ENCODE assay signal across 27 mouse cellular contexts in genomic region chr4:30583417-30583816, GRCm38 (mm10).
DNase-seq lines count a peak whose midpoint lies in the region; ATAC-seq lines count a peak whose summit lies in the region.
"Had no signal": no experiment of that assay in that cellular context is flagged by ENCODE, and none has a peak within 500 bp of the region (broad histone marks: within the 10 kb centered on the region; RNA-seq: fewer than 3 reads in every experiment).

No protein-coding gene starts in this region.

- no peaks in the 10 kb centered on the region for H3K4me1 ChIP-seq in hindbrain, embryonic 14.5 days (replicated peaks; ENCODE audit: control insufficient read depth, insufficient read depth, low read length)
- H3K4me1 ChIP-seq in hindbrain, embryonic 11.5 days (replicated peaks; ENCODE audit: control insufficient read depth, insufficient read depth, low read length), result no peaks in the 10 kb centered on the region
- H3K4me1 ChIP-seq in midbrain, embryonic 14.5 days (ENCODE audit: control insufficient read depth, insufficient read depth, low read length), result no peaks in the 10 kb centered on the region
- H3K4me1 ChIP-seq in midbrain, embryonic 10.5 days, result no peaks in the 10 kb centered on the region
- H3K4me1 ChIP-seq in neural tube, embryonic 15.5 days, result no peaks in the 10 kb centered on the region
- H3K4me1 ChIP-seq: embryonic facial prominence, embryonic 15.5 days; heart, embryonic 12.5 days; limb, embryonic 13.5 days; liver, embryonic 12.5 days; stomach, embryonic 15.5 days had no signal

- H3K4me2 ChIP-seq in hindbrain, embryonic 14.5 days (replicated peaks), result no peak overlapping the region
- no peak overlapping the region for H3K4me2 ChIP-seq in hindbrain, embryonic 11.5 days (replicated peaks; ENCODE audit: low read depth, low read length)
- H3K4me2 ChIP-seq in midbrain, embryonic 14.5 days (ENCODE audit: low read length), result no peak overlapping the region
- no peak overlapping the region for H3K4me2 ChIP-seq in neural tube, embryonic 15.5 days
- H3K4me2 ChIP-seq: embryonic facial prominence, embryonic 15.5 days; heart, embryonic 12.5 days; limb, embryonic 13.5 days; liver, embryonic 12.5 days; midbrain, embryonic 11.5 days; stomach, embryonic 15.5 days had no signal

- H3K27ac ChIP-seq in hindbrain, embryonic 14.5 days, result peak overlapping the region; percentile 2; the same call in 1 of the 2 replicates
- H3K27ac ChIP-seq in hindbrain, embryonic 11.5 days (ENCODE audit: low read depth, low read length), result no peak overlapping the region
- no peak overlapping the region for H3K27ac ChIP-seq in midbrain, embryonic 14.5 days (replicated peaks; ENCODE audit: low read depth, low read length)
- no peak overlapping the region for H3K27ac ChIP-seq in midbrain, embryonic 10.5 days (replicated peaks)
- H3K27ac ChIP-seq in neural tube, embryonic 15.5 days (replicated peaks), result no peak overlapping the region
- H3K27ac ChIP-seq: embryonic facial prominence, embryonic 15.5 days; limb, embryonic 13.5 days; liver, embryonic 12.5 days; stomach, embryonic 15.5 days had no signal

- WGBS in hindbrain, embryonic 14.5 days, result 50% methylated on average over 1 of the region's 1 CpGs
- WGBS in hindbrain, embryonic 11.5 days, result 44% methylated on average over 1 of the region's 1 CpGs
- 49% methylated on average over 1 of the region's 1 CpGs for WGBS in midbrain, embryonic 14.5 days
- 68% methylated on average over 1 of the region's 1 CpGs for whole genome bisulfite sequencing in midbrain, embryonic 10.5 days
- 41% methylated on average over 1 of the region's 1 CpGs for WGBS in neural tube, embryonic 15.5 days

- no peaks in the 10 kb centered on the region for H3K9me3 ChIP-seq in hindbrain, embryonic 14.5 days (ENCODE audit: control insufficient read depth, low read length)
- no peaks in the 10 kb centered on the region for H3K9me3 ChIP-seq in hindbrain, embryonic 11.5 days (ENCODE audit: control insufficient read depth, low read length)
- H3K9me3 ChIP-seq in midbrain, embryonic 14.5 days (ENCODE audit: control insufficient read depth, low read length), result no peaks in the 10 kb centered on the region
- H3K9me3 ChIP-seq in midbrain, embryonic 10.5 days (replicated peaks), result no peaks in the 10 kb centered on the region
- no peaks in the 10 kb centered on the region for H3K9me3 ChIP-seq in neural tube, embryonic 15.5 days (replicated peaks)
- H3K9me3 ChIP-seq: embryonic facial prominence, embryonic 15.5 days; heart, embryonic 12.5 days; limb, embryonic 13.5 days; liver, embryonic 12.5 days; stomach, embryonic 15.5 days had no signal

- H3K4me3 ChIP-seq in hindbrain, embryonic 14.5 days (replicated peaks; ENCODE audit: low read length), result no peak overlapping the region
- H3K4me3 ChIP-seq in hindbrain, embryonic 11.5 days (ENCODE audit: low read depth, low read length), result no peak overlapping the region
- H3K4me3 ChIP-seq in midbrain, embryonic 14.5 days (replicated peaks; ENCODE audit: low read depth, low read length), result no peak overlapping the region
- H3K4me3 ChIP-seq in midbrain, embryonic 10.5 days, result no peak overlapping the region
- H3K4me3 ChIP-seq in neural tube, embryonic 15.5 days (replicated peaks), result no peak overlapping the region
- H3K4me3 ChIP-seq: embryonic facial prominence, embryonic 15.5 days; heart, embryonic 12.5 days; limb, embryonic 13.5 days; liver, embryonic 12.5 days; stomach, embryonic 15.5 days had no signal

- H3K27me3 ChIP-seq in hindbrain, embryonic 14.5 days (ENCODE audit: control insufficient read depth, insufficient read depth, low read length), result no peaks in the 10 kb centered on the region
- no peaks in the 10 kb centered on the region for H3K27me3 ChIP-seq in hindbrain, embryonic 11.5 days (ENCODE audit: control insufficient read depth, insufficient read depth, low read length)
- no peaks in the 10 kb centered on the region for H3K27me3 ChIP-seq in midbrain, embryonic 14.5 days (ENCODE audit: control insufficient read depth, insufficient read depth, low read length)
- no peaks in the 10 kb centered on the region for H3K27me3 ChIP-seq in midbrain, embryonic 10.5 days (ENCODE audit: low read depth, poor library complexity, severe bottlenecking)
- no peaks in the 10 kb centered on the region for H3K27me3 ChIP-seq in neural tube, embryonic 15.5 days (replicated peaks)
- H3K27me3 ChIP-seq: embryonic facial prominence, embryonic 15.5 days; heart, embryonic 12.5 days; limb, embryonic 13.5 days; liver, embryonic 12.5 days; stomach, embryonic 15.5 days had no signal

- DNase-seq in cerebellum, postnatal 10 days, result peak; percentile 30 to 62
- no peak for DNase-seq in cerebellum, postnatal 36 days
- DNase-seq in hindbrain, embryonic 14.5 days (ENCODE audit: low spot score), result peak; percentile 23
- no peak for DNase-seq in hindbrain, embryonic 11.5 days (ENCODE audit: low spot score)
- peak; percentile 13 for DNase-seq in midbrain, embryonic 14.5 days
- no peak for DNase-seq in midbrain, embryonic 10.5 days (ENCODE audit: low spot score)
- DNase-seq in adrenal gland, adult 8-10 months, result no peak
- DNase-seq: adrenal gland, postnatal 36 days; cerebellum, adult 11 months; cerebellum, postnatal 25 days; embryo, embryonic 11 days; gastrocnemius, postnatal 10 days; heart, postnatal 10 days; kidney, postnatal 36 days; lung, adult 18-20 months; lung, postnatal 10 days; thymus, adult 18-20 months; thymus, postnatal 4 days had no signal

- no peaks in the 10 kb centered on the region for H3K36me3 ChIP-seq in hindbrain, embryonic 14.5 days (replicated peaks; ENCODE audit: control insufficient read depth, insufficient read depth)
- no peaks in the 10 kb centered on the region for H3K36me3 ChIP-seq in hindbrain, embryonic 11.5 days (ENCODE audit: control insufficient read depth, insufficient read depth, low read length)
- H3K36me3 ChIP-seq in midbrain, embryonic 14.5 days (ENCODE audit: control insufficient read depth, insufficient read depth, low read length), result no peaks in the 10 kb centered on the region
- H3K36me3 ChIP-seq in midbrain, embryonic 10.5 days, result no peaks in the 10 kb centered on the region
- H3K36me3 ChIP-seq in neural tube, embryonic 15.5 days, result no peaks in the 10 kb centered on the region
- H3K36me3 ChIP-seq: embryonic facial prominence, embryonic 15.5 days; heart, embryonic 12.5 days; limb, embryonic 13.5 days; liver, embryonic 12.5 days; stomach, embryonic 15.5 days had no signal

- no peak overlapping the region for H3K9ac ChIP-seq in hindbrain, embryonic 14.5 days
- no peak overlapping the region for H3K9ac ChIP-seq in hindbrain, embryonic 11.5 days (ENCODE audit: low read depth, low read length)
- H3K9ac ChIP-seq in midbrain, embryonic 14.5 days (replicated peaks; ENCODE audit: low read length), result no peak overlapping the region
- no peak overlapping the region for H3K9ac ChIP-seq in neural tube, embryonic 15.5 days (replicated peaks)
- H3K9ac ChIP-seq: embryonic facial prominence, embryonic 15.5 days; heart, embryonic 12.5 days; limb, embryonic 13.5 days; liver, embryonic 12.5 days; stomach, embryonic 15.5 days had no signal

- ATAC-seq in hindbrain, embryonic 14.5 days (ENCODE audit: low FRiP score), result peak; percentile 73; the same call in 1 of the 2 replicates
- no peak for ATAC-seq in hindbrain, embryonic 11.5 days (ENCODE audit: low FRiP score)
- ATAC-seq in midbrain, embryonic 14.5 days (ENCODE audit: low FRiP score, low TSS enrichment), result peak; percentile 11; the same call in 1 of the 2 replicates
- ATAC-seq in neural tube, embryonic 15.5 days (ENCODE audit: low FRiP score), result 0 out of 2 replicates have a peak, but pooled peaks have one; percentile 24
- ATAC-seq: forebrain, embryonic 16.5 days; intestine, postnatal 0 days; liver, embryonic 12.5 days had no signal

Comparison
In these comparisons a context has a peak if more than half of its experiments do, and no peak if none do; other contexts are left out.
1. DNase-seq: peak in cerebellum, postnatal 10 days (2 of 2), hindbrain, embryonic 14.5 days (single experiment) and midbrain, embryonic 14.5 days (single experiment); none in cerebellum, postnatal 36 days (0 of 2), hindbrain, embryonic 11.5 days (single experiment), midbrain, embryonic 10.5 days (single experiment) and adrenal gland, adult 8-10 months (single experiment).